Mouse (Mus musculus): ENCODE results near the gene Gm10643. TPM values are rescaled to one million over a fixed set of nuclear protein-coding genes. Genes with fewer than 3 reads are reported as not detected.

The Gm10643 gene
- 1.7 and 1.9 TPM in 2 replicates for polyA plus RNA-seq (2015; fragmentation: Nextera tagmentation; extraction: Ambion mirVana)

DNA sequence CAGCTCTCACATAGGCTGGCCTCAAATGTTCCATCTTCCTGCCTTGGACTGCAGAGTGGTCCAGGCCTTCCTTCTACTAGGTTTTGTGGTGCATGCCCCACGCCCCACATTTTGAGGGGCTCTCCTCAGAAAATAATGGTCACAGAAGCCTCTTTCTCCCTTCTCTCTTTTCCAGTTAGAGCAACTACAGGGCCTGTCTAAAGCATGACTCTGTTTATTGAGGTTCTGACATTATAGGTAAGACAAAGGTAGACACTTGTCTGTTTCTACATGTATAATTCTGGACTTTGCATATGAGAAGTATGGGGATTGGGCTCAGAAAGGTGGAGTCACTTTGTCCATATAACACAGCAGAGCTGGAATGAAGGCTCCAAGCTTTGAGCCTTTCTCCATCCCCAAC is at the start of gene Gm10643:
Gene Gm10643 (minus strand): TSS at position 101 of the 400 bp plus-strand sequence.

DNA sequence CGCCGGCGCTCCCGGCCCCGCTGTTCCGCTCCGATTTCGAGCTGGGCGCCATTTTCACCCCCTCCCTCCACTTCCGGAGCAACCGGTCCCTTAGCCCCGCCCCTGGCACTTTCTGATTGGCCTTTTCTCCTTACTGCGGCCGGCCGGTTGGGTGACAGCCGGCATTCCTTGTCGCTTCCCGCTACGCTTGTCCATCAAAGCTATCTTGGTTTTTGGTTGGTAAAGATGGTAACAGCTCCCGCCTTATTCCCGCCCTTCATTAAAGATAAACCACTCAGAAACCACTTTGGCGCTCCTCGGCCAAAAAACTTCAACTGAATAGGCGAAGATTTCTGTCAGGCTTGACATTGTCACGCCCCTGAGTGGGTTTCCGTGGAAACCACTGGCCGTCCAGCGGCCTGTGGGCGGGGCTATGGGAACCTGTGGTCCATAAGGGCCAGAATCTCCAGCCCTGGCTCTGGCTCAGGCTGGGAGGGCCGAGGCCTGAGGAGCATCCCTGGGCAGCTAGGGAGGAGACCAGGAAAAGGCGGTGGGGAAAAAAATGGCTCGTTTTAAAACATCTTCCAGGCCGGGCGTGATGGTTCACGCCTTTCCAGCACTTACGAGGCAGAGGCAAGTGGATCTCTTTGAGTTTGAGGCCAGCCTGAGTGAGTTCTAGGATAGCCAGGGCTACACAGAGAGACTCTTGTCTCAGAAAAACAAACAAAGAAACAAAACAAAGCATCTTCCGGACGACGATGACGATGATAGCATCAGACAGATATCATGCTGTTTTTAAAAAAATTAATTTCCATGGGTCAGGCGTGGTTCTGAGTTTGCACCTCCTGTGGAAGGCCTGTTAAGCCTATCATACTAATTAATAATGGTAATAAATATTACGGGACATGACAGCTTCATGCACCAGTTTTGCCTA is 40.0 kb upstream of the Gm10643 start, which contains the start of gene Dcaf15:
Gene Dcaf15 (minus strand): TSS at position 72 of the 913 bp plus-strand sequence.

GRCm38 (mm10) chr8:84066291-84066930 is 1.5 kb upstream of the Gm10643 start, which contains the start of gene Rfx1:
Rfx1 (plus strand) TSS chr8:84066834.

DNA sequence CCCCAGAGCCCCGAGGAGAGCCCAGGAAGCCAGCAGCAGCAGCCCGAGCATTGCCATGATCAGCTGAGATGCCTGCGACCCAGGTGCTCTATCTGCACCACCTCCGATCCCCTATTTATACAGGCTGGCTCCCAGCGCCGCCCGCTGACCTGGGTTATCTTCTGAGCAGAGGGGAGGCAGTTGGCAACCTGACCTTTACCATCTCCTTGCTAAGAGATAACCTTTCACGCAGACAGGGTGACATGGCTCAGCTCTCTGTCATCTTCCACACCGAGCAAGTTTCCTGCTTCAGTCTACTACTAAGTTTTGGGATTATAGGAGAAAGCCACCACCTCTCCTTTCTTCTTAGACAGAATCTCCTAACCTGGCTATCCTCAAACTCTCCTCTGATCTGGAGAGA is 20.0 kb downstream of the Gm10643 start, which contains the start of gene Rln3:
Gene Rln3 (minus strand): TSS at position 101 of the 400 bp plus-strand sequence.

GRCm38 (mm10) chr8:84042066-84042947 is 22.6 kb downstream of the Gm10643 start, which contains the start of gene Il27ra:
Il27ra (minus strand) TSS chr8:84042589.

GRCm38 (mm10) chr8:84021096-84021495 is 43.8 kb downstream of the Gm10643 start, which contains the start of gene Palm3:
Palm3 (plus strand) TSS chr8:84021471.

MicroRNA genes within 50 kb of the gene (microRNA counts, 519-probe panel; counts per million panel counts)
- microRNA mmu-miR-709, result 4,366 counts per million, percentile 42 among the panel's probes with 10 or more counts

Small RNA genes lying within 50 kb of the gene (microRNA-seq; reads per million reads assigned to microRNA genes)
- gene Mir709, result not detected

Other genes with a start within 250 kb of the Gm10643 start
- 70.5 and 78.1 TPM in 2 replicates for gene Adgrl1, start 165.0 kb downstream of the Gm10643 start, polyA plus RNA-seq (2015; fragmentation: Nextera tagmentation; extraction: Ambion mirVana)
- gene Gm10644, start 109.9 kb downstream of the Gm10643 start, polyA plus RNA-seq (2015; fragmentation: Nextera tagmentation; extraction: Ambion mirVana), result 0.45 and 0.80 TPM in 2 replicates
- 5.1 and 6.2 TPM in 2 replicates for gene Asf1b, start 109.6 kb downstream of the Gm10643 start, polyA plus RNA-seq (2015; fragmentation: Nextera tagmentation; extraction: Ambion mirVana)
- gene Prkaca, start 92.1 kb downstream of the Gm10643 start, polyA plus RNA-seq (2015; fragmentation: Nextera tagmentation; extraction: Ambion mirVana), result 289 and 303 TPM in 2 replicates
- 8.0 and 8.7 TPM in 2 replicates for gene Samd1, start 67.5 kb downstream of the Gm10643 start, polyA plus RNA-seq (2015; fragmentation: Nextera tagmentation; extraction: Ambion mirVana)
- 1.3 and 1.5 TPM in 2 replicates for gene 1700067K01Rik, start 63.6 kb downstream of the Gm10643 start, polyA plus RNA-seq (2015; fragmentation: Nextera tagmentation; extraction: Ambion mirVana)
- 2.6 and 3.0 TPM in 2 replicates for gene 2210011C24Rik, start 53.0 kb downstream of the Gm10643 start, polyA plus RNA-seq (2015; fragmentation: Nextera tagmentation; extraction: Ambion mirVana)
- gene Palm3, start 43.7 kb downstream of the Gm10643 start, polyA plus RNA-seq (2015; fragmentation: Nextera tagmentation; extraction: Ambion mirVana), result 12.8 and 16.2 TPM in 2 replicates
- 0.52 and 0.72 TPM in 2 replicates for gene Il27ra, start 22.5 kb downstream of the Gm10643 start, polyA plus RNA-seq (2015; fragmentation: Nextera tagmentation; extraction: Ambion mirVana)
- 0.95 and 2.0 TPM in 2 replicates for gene Rln3, start 20.1 kb downstream of the Gm10643 start, polyA plus RNA-seq (2015; fragmentation: Nextera tagmentation; extraction: Ambion mirVana)
- 6.2 and 8.1 TPM in 2 replicates for gene Rfx1, start 1.7 kb upstream of the Gm10643 start, polyA plus RNA-seq (2015; fragmentation: Nextera tagmentation; extraction: Ambion mirVana)
- 15.6 and 19.1 TPM in 2 replicates for gene Dcaf15, start 39.6 kb upstream of the Gm10643 start, polyA plus RNA-seq (2015; fragmentation: Nextera tagmentation; extraction: Ambion mirVana)
- 0.45 and 0.58 TPM in 2 replicates for gene Podnl1, start 60.9 kb upstream of the Gm10643 start, polyA plus RNA-seq (2015; fragmentation: Nextera tagmentation; extraction: Ambion mirVana)
- gene Cc2d1a, start 82.8 kb upstream of the Gm10643 start, polyA plus RNA-seq (2015; fragmentation: Nextera tagmentation; extraction: Ambion mirVana), result 44.4 and 54.6 TPM in 2 replicates
- 2.1 and 3.0 TPM in 2 replicates for gene 4930432K21Rik, start 82.9 kb upstream of the Gm10643 start, polyA plus RNA-seq (2015; fragmentation: Nextera tagmentation; extraction: Ambion mirVana)
- 14.3 and 16.5 TPM in 2 replicates for gene Nanos3, start 120.1 kb upstream of the Gm10643 start, polyA plus RNA-seq (2015; fragmentation: Nextera tagmentation; extraction: Ambion mirVana)
- 6.6 and 7.5 TPM in 2 replicates for gene Zswim4, start 171.9 kb upstream of the Gm10643 start, polyA plus RNA-seq (2015; fragmentation: Nextera tagmentation; extraction: Ambion mirVana)
- 319 and 349 TPM in 2 replicates for gene D8Ertd738e, start 184.6 kb upstream of the Gm10643 start, polyA plus RNA-seq (2015; fragmentation: Nextera tagmentation; extraction: Ambion mirVana)
- gene Mri1, start 192.2 kb upstream of the Gm10643 start, polyA plus RNA-seq (2015; fragmentation: Nextera tagmentation; extraction: Ambion mirVana), result 54.0 and 57.9 TPM in 2 replicates
- 18.1 and 20.6 TPM in 2 replicates for gene Ccdc130, start 205.2 kb upstream of the Gm10643 start, polyA plus RNA-seq (2015; fragmentation: Nextera tagmentation; extraction: Ambion mirVana)